Mouse (Mus musculus) forebrain, embryonic 16.5 days (tissue): ENCODE results near the gene Igfbp5. TPM values are rescaled to one million over a fixed set of nuclear protein-coding genes. Genes with fewer than 3 reads are reported as not detected.

Experiments
- ATAC-seq: fragments of 200-750 bp; cut with Nextera tagmentation; 2 replicates; pipeline ENCODE4 v1.8.0; 2017; ENCODE audit warnings: mild to moderate bottlenecking, moderate library complexity
- H3K27ac ChIP-seq: fragments of 300-500 bp; sonication (generic); 2 replicates; pipeline ENCODE4 v1.5.1; 2014; ENCODE audit warnings: low read length, control low read depth
- H3K27me3 ChIP-seq: fragments of 300-500 bp; sonication (generic); replicated peaks from 2 replicates; pipeline ENCODE4 v1.6.1; 2014; ENCODE audit warnings: low read length; ENCODE audit not compliant: control insufficient read depth, insufficient read depth
- H3K36me3 ChIP-seq: fragments of 300-500 bp; sonication (generic); 2 replicates; pipeline ENCODE4 v1.6.1; 2014; ENCODE audit not compliant: control insufficient read depth, insufficient read depth
- H3K4me1 ChIP-seq: fragments of 300-500 bp; sonication (generic); replicated peaks from 2 replicates; pipeline ENCODE4 v1.6.1; 2014; ENCODE audit warnings: low read length; ENCODE audit not compliant: control insufficient read depth, insufficient read depth
- H3K4me2 ChIP-seq: fragments of 300-500 bp; sonication (generic); 2 replicates; pipeline ENCODE4 v1.6.1; 2014; ENCODE audit warnings: mild to moderate bottlenecking, low read length, control low read depth
- H3K4me3 ChIP-seq: fragments of 300-500 bp; sonication (generic); replicated peaks from 2 replicates; pipeline ENCODE4 v1.5.1; 2014; ENCODE audit warnings: mild to moderate bottlenecking, low read length, control low read depth
- H3K9ac ChIP-seq: fragments of 300-500 bp; sonication (generic); replicated peaks from 2 replicates; pipeline ENCODE4 v1.6.1; 2014; ENCODE audit warnings: low read depth, low read length, control low read depth
- H3K9me3 ChIP-seq: fragments of 300-500 bp; sonication (generic); 2 replicates; pipeline ENCODE4 v1.6.1; 2016; ENCODE audit warnings: low read length; ENCODE audit not compliant: control insufficient read depth
- WGBS: fragments of 180-500 bp; shearing (Covaris S2); extraction: QIAGEN DNeasy Blood & Tissue Kit; methylation state at CpG from one replicate; pipeline ENCODE4 v1.1.7; 2014; 5-methylcytosine and 5-hydroxymethylcytosine counted together
- polyA plus RNA-seq: library from polyadenylated mRNA; unstranded; fragments of >200 nt; fragmentation: Nextera tagmentation; extraction: Ambion mirVana; gene quantifications from 2 replicates; pipeline ENCODE4 v1.2.1, GENCODE M21; 2015

The Igfbp5 gene
- polyA plus RNA-seq, 1 experiment from 2014 or later: 26.8 TPM

GRCm38 (mm10) chr1:72854337-72855237, 20.1 kb downstream of the Igfbp5 start:
- Histone ChIP-seq H3K4me1 (peaks cover 9% of the 10 kb centered on the region; the same call in 1 of the 2 replicates), H3K9ac (no peak overlapping the region), H3K9me3 (no peaks in the 10 kb centered on the region), H3K4me3 (no peak overlapping the region), H3K27me3 (no peaks in the 10 kb centered on the region), H3K36me3 (peaks cover 4% of the 10 kb centered on the region; the same call in 1 of the 2 replicates), H3K4me2 (no peak overlapping the region), H3K27ac (no peak overlapping the region)
- WGBS: 43% methylated on average over 10 of the region's 10 CpGs
- ATAC-seq: peak; percentile 64

DNA sequence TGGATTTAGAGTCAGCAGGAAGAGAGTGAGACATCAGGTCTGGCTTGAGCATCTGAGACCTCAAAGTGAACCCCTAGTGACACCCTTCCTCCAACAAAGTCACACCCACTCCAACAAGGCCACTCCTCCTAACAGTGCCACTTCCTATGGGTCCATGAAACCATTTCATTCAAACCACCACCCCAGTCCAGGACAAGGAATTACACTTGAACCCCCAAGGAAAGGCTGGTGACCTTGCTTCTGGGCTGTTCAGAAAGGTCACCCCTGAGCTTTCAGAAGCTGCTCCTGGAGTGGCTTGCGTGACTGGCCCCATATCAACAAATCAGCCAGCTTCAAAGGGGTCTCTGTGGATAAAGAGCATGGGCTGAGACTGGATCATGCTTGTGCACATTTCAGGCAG, 20.9 kb downstream of the Igfbp5 start:
- Histone ChIP-seq H3K4me2 (no peak overlapping the region), H3K4me1 (peaks cover 6% of the 10 kb centered on the region; the same call in 1 of the 2 replicates), H3K27me3 (no peaks in the 10 kb centered on the region), H3K27ac (no peak overlapping the region), H3K9me3 (no peaks in the 10 kb centered on the region), H3K4me3 (no peak overlapping the region), H3K36me3 (peaks cover 4% of the 10 kb centered on the region; the same call in 1 of the 2 replicates), H3K9ac (no peak overlapping the region)
- WGBS: 78% methylated on average over 1 of the region's 1 CpGs
- no peak for ATAC-seq

- Histone ChIP-seq H3K9me3 (no peaks in the 10 kb centered on the region), H3K4me2 (no peak overlapping the region), H3K36me3 (peaks cover 4% of the 10 kb centered on the region; the same call in 1 of the 2 replicates), H3K9ac (no peak overlapping the region), H3K27ac (no peak overlapping the region), H3K27me3 (no peaks in the 10 kb centered on the region), H3K4me1 (no peaks in the 10 kb centered on the region), H3K4me3 (no peak overlapping the region)
- ATAC-seq: no peak
- 96% methylated on average over 7 of the region's 8 CpGs for WGBS
Observed at GRCm38 (mm10) chr1:72849037-72849436, 25.6 kb downstream of the Igfbp5 start.

- 89% methylated on average over 4 of the region's 4 CpGs for WGBS
- no peak for ATAC-seq
- Histone ChIP-seq H3K4me2 (no peak overlapping the region), H3K9ac (no peak overlapping the region), H3K4me3 (no peak overlapping the region), H3K9me3 (no peaks in the 10 kb centered on the region), H3K36me3 (peaks cover 4% of the 10 kb centered on the region; the same call in 1 of the 2 replicates), H3K4me1 (no peaks in the 10 kb centered on the region), H3K27ac (no peak overlapping the region), H3K27me3 (no peaks in the 10 kb centered on the region)
Observed at GRCm38 (mm10) chr1:72847849-72848380, 26.8 kb downstream of the Igfbp5 start.

DNA sequence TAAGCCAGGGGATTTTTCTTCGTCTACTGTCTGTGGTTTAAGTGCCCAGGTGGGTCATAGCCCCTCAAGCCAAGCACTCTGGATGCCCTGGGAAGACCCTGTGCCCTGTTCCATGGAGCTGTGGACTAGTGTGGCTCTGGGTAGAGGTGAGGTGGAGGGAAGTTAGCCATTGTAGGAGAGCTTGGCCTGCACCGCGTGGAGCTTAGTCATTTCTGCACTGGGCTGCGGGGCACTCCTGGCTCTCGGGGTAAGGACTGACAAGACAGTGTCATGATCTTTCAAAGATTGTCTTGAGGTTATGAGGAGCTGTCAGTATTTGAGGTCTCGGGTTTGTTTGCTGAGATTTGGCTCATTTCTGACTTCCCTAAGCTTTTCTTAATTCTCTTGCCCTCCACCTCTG, 30.0 kb downstream of the Igfbp5 start:
- WGBS: 91% methylated on average over 6 of the region's 6 CpGs
- Histone ChIP-seq H3K4me3 (no peak overlapping the region), H3K36me3 (no peaks in the 10 kb centered on the region), H3K27ac (no peak overlapping the region), H3K9me3 (no peaks in the 10 kb centered on the region), H3K27me3 (no peaks in the 10 kb centered on the region), H3K9ac (no peak overlapping the region), H3K4me2 (no peak overlapping the region), H3K4me1 (no peaks in the 10 kb centered on the region)
- no peak for ATAC-seq

GRCm38 (mm10) chr1:72842666-72843459, 31.8 kb downstream of the Igfbp5 start:
- Histone ChIP-seq H3K4me2 (no peak overlapping the region), H3K4me1 (no peaks in the 10 kb centered on the region), H3K27me3 (no peaks in the 10 kb centered on the region), H3K36me3 (no peaks in the 10 kb centered on the region), H3K9ac (no peak overlapping the region), H3K9me3 (no peaks in the 10 kb centered on the region), H3K27ac (no peak overlapping the region), H3K4me3 (no peak overlapping the region)
- WGBS: 84% methylated on average over 18 of the region's 18 CpGs
- ATAC-seq: no peak

- Histone ChIP-seq H3K9ac (no peak overlapping the region), H3K4me1 (no peaks in the 10 kb centered on the region), H3K9me3 (no peaks in the 10 kb centered on the region), H3K4me3 (no peak overlapping the region), H3K27me3 (no peaks in the 10 kb centered on the region), H3K27ac (no peak overlapping the region), H3K36me3 (peaks cover 3% of the 10 kb centered on the region; the same call in 1 of the 2 replicates), H3K4me2 (no peak overlapping the region)
- 89% methylated on average over 7 of the region's 7 CpGs for WGBS
- ATAC-seq: no peak
Observed at GRCm38 (mm10) chr1:72839791-72840190, 34.9 kb downstream of the Igfbp5 start.

GRCm38 (mm10) chr1:72839356-72839755, 35.3 kb downstream of the Igfbp5 start:
- H3K27ac ChIP-seq: no peak overlapping the region
- H3K9ac ChIP-seq: no peak overlapping the region

GRCm38 (mm10) chr1:72833563-72833962, 41.1 kb downstream of the Igfbp5 start:
- Histone ChIP-seq H3K4me3 (no peak overlapping the region), H3K27ac (no peak overlapping the region), H3K27me3 (no peaks in the 10 kb centered on the region), H3K4me1 (peaks cover 17% of the 10 kb centered on the region), H3K9me3 (no peaks in the 10 kb centered on the region), H3K36me3 (peaks cover 6% of the 10 kb centered on the region; the same call in 1 of the 2 replicates), H3K4me2 (no peak overlapping the region), H3K9ac (no peak overlapping the region)
- 60% methylated on average over 4 of the region's 4 CpGs for WGBS
- ATAC-seq: no peak

More at GRCm38 (mm10) chr1:72839356-72839755, 35.3 kb downstream of the Igfbp5 start:
- 80% methylated on average over 8 of the region's 8 CpGs for WGBS
- no peaks in the 10 kb centered on the region for H3K4me1 ChIP-seq
- H3K4me2 ChIP-seq: no peak overlapping the region
- H3K27me3 ChIP-seq: no peaks in the 10 kb centered on the region
- ATAC-seq: no peak
- no peak overlapping the region for H3K4me3 ChIP-seq
- H3K36me3 ChIP-seq: peaks cover 3% of the 10 kb centered on the region; the same call in 1 of the 2 replicates
- no peaks in the 10 kb centered on the region for H3K9me3 ChIP-seq
